Mouse (Mus musculus) C2C12 (cell line): ENCODE measurements around the gene Msh6. TPM values are rescaled to one million over a fixed set of nuclear protein-coding genes. Genes with fewer than 3 reads are reported as not detected.

Experiments used
- H3K27me3 ChIP-seq: one replicate; pipeline ENCODE4 v1.6.1; 2011; ENCODE audit not compliant: control insufficient read depth, insufficient read depth, insufficient read length
- H3K36me3 ChIP-seq: one replicate; pipeline ENCODE4 v1.6.1; 2011; ENCODE audit not compliant: control insufficient read depth, insufficient read depth
- H3K4me3 ChIP-seq: one replicate; pipeline ENCODE4 v1.5.1; 2011; ENCODE audit warnings: mild to moderate bottlenecking, control low read depth; ENCODE audit not compliant: poor library complexity, insufficient read depth, severe bottlenecking
- H3K79me2 ChIP-seq: one replicate; pipeline ENCODE4 v1.6.1; 2011; ENCODE audit not compliant: control insufficient read depth, insufficient read depth
- H3K79me3 ChIP-seq: one replicate; pipeline ENCODE4 v1.6.1; 2011; ENCODE audit warnings: low read depth, control low read depth
- H3ac ChIP-seq: one replicate; pipeline ENCODE3; 2011; ENCODE audit warnings: low read depth; ENCODE audit not compliant: control insufficient read depth, insufficient read length
- CEBPB ChIP-seq: IDR thresholded peaks from one replicate; pipeline ENCODE4 v1.6.1; 2011; ENCODE audit warnings: low read depth, mild to moderate bottlenecking, control low read depth, moderate library complexity
- CTCF ChIP-seq: IDR thresholded peaks from one replicate; pipeline ENCODE4 v1.5.1; 2011; ENCODE audit not compliant: control insufficient read depth, insufficient read depth, insufficient read length
- FOSL1 ChIP-seq: IDR thresholded peaks from one replicate; pipeline ENCODE4 v1.8.0; 2011; ENCODE audit warnings: mild to moderate bottlenecking, low read length; ENCODE audit not compliant: poor library complexity, insufficient read depth, severe bottlenecking
- MAX ChIP-seq: IDR thresholded peaks from one replicate; pipeline ENCODE4 v1.6.1; 2011; ENCODE audit warnings: mild to moderate bottlenecking, control low read depth
- MYOD1 ChIP-seq: IDR thresholded peaks from one replicate; pipeline ENCODE4 v1.6.1; 2011; ENCODE audit warnings: low read depth; ENCODE audit not compliant: control insufficient read depth, insufficient read length
- MYOG ChIP-seq: IDR thresholded peaks from one replicate; pipeline ENCODE4 v1.6.1; 2011; ENCODE audit not compliant: control insufficient read depth, insufficient read length; ENCODE audit errors: extremely low read depth
- USF1 ChIP-seq: IDR thresholded peaks from one replicate; pipeline ENCODE4 v1.6.1; 2011; ENCODE audit warnings: low read depth, mild to moderate bottlenecking, control low read depth, moderate library complexity
- polyA plus RNA-seq: library from polyadenylated mRNA; unstranded; fragments of >200 nt; fragmentation: generic; extraction: Trizol; gene quantifications from one replicate; pipeline ENCODE4 v1.2.1, GENCODE M21; 2012; ENCODE audit warnings: missing spikeins

Gene Msh6
- polyA plus RNA-seq, 1 experiment, result 20.7 TPM

DNA sequence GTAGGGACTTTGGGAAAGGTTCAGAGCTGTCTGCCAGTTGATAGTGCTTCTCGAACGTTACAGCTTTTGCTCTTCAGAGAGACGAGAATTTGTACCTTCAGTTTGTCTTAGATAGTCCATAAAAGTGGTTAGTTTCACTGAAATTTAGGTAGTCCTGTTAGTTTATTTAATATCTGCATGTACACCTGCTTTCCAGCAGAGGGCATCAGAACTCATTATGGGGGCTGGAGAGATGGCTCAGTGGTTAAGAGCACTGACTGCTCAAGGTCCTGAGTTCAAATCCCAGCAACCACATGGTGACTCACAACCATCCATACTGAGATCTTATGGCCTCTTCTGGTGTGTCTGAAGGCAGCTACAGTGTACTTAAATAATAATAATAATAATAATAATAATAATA, 7.2 kb downstream of the Msh6 start:
- Histone ChIP-seq H3K36me3 (peaks cover 86% of the 10 kb centered on the region), H3K27me3 (no peaks in the 10 kb centered on the region)
- TF ChIP-seq USF1, result no peak
- no peak for TF ChIP-seq MAX
- TF ChIP-seq MYOD1, result no peak
- TF ChIP-seq CEBPB, result no peak
- no peak for TF ChIP-seq MYOG
- no peak for TF ChIP-seq CTCF
- TF ChIP-seq FOSL1, result no peak

DNA sequence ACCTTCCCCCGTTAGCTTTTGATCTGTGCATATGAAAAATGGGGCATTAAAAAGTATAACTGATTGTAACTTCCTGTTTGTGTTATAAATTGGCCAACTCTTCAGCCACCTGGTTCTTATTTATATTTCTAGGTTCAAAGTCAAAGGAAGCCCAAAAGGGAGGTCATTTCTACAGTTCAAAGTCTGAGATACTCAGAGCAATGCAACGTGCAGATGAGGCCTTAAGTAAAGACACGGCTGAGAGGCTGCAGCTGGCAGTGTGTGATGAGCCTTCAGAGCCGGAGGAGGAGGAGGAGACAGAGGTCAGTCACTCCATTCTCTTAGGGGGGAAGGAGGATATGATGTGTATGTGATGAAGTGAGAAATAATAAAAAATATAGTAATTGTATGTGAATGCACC, 8.5 kb downstream of the Msh6 start:
- H3K79me2 ChIP-seq, result peaks cover 69% of the 10 kb centered on the region
- no peak overlapping the region for H3ac ChIP-seq
- H3K79me3 ChIP-seq, result peaks cover 24% of the 10 kb centered on the region
- H3K4me3 ChIP-seq, result no peak overlapping the region
- no peaks in the 10 kb centered on the region for H3K27me3 ChIP-seq
- peaks cover 87% of the 10 kb centered on the region for H3K36me3 ChIP-seq
- TF ChIP-seq FOSL1 (no peak), MYOG (no peak), CTCF (no peak), CEBPB (no peak), MYOD1 (no peak), MAX (no peak), USF1 (no peak)

More for the DNA sequence above, 7.2 kb downstream of the Msh6 start:
- H3K79me3 ChIP-seq, result peaks cover 30% of the 10 kb centered on the region
- peaks cover 69% of the 10 kb centered on the region for H3K79me2 ChIP-seq
- no peak overlapping the region for H3ac ChIP-seq
- H3K4me3 ChIP-seq, result no peak overlapping the region

DNA sequence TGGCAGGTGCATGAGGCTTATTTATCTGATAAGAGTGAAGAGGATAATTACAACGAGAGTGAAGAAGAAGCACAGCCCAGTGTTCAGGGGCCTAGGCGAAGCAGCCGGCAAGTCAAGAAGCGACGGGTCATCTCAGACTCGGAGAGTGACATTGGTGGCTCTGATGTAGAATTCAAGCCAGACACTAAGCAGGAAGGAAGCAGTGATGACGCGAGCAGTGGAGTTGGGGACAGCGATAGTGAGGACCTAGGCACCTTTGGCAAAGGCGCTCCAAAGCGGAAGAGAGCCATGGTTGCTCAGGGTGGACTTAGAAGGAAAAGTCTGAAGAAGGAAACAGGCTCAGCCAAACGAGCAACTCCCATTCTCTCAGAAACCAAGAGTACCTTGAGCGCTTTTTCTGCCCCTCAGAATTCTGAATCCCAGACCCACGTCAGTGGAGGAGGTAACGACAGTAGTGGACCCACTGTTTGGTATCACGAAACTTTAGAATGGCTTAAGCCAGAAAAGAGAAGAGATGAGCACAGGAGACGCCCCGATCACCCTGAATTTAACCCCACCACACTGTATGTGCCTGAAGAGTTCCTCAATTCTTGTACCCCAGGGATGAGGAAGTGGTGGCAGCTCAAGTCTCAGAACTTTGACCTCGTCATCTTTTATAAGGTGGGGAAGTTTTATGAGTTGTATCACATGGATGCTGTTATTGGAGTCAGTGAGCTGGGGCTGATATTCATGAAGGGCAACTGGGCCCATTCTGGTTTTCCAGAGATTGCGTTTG, 9.8 kb downstream of the Msh6 start:
- Histone ChIP-seq H3K79me2 (peaks cover 68% of the 10 kb centered on the region), H3K36me3 (peaks cover 94% of the 10 kb centered on the region), H3ac (no peak overlapping the region), H3K79me3 (peaks cover 22% of the 10 kb centered on the region), H3K4me3 (no peak overlapping the region), H3K27me3 (no peaks in the 10 kb centered on the region)
- TF ChIP-seq CEBPB (no peak), CTCF (no peak), USF1 (no peak), MYOD1 (no peak), MYOG (no peak), FOSL1 (no peak), MAX (no peak)

DNA sequence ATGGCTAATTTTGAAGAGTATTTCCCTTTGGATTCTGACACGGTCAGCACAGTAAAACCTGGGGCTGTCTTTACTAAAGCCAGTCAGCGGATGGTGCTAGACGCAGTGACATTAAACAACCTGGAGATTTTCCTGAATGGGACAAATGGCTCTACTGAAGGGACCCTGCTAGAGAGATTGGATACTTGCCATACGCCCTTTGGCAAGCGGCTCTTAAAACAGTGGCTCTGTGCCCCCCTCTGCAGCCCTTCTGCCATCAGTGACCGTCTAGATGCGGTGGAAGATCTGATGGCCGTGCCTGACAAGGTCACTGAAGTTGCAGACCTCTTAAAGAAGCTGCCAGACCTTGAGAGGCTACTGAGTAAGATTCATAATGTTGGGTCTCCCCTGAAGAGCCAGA, 11.1 kb downstream of the Msh6 start:
- peaks cover 98% of the 10 kb centered on the region for H3K36me3 ChIP-seq
- H3K4me3 ChIP-seq, result no peak overlapping the region
- TF ChIP-seq MAX (no peak), FOSL1 (no peak), USF1 (no peak), CTCF (no peak), MYOD1 (no peak), MYOG (no peak), CEBPB (no peak)

DNA sequence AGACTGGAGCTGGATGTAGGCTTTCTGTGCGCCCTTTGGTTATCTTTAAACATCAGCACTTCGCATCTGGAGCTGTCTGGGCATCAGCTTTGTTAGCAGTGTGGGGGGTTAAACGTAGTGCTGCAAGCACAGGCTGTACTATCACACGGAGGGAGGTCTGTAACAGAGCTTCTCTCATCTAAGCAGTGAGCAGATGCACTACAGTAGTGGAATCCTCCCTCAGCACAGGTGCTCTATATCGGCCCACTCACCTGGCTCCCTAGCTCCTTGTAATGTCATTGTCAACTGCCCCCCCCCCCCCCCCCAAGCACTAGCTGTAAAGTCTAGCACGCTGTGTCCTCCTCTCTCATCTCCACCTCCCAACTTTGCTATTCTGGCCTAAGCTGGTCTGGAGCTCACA, 12.6 kb downstream of the Msh6 start:
- TF ChIP-seq USF1 (no peak), MYOD1 (no peak), MYOG (no peak), FOSL1 (no peak), CEBPB (no peak), MAX (no peak), CTCF (no peak)

More for the DNA sequence above, 11.1 kb downstream of the Msh6 start:
- peaks cover 13% of the 10 kb centered on the region for H3K79me3 ChIP-seq
- peaks cover 60% of the 10 kb centered on the region for H3K79me2 ChIP-seq
- H3K27me3 ChIP-seq, result no peaks in the 10 kb centered on the region
- no peak overlapping the region for H3ac ChIP-seq

More for the DNA sequence above, 12.6 kb downstream of the Msh6 start:
- H3K36me3 ChIP-seq, result peaks cover 99% of the 10 kb centered on the region
- H3K79me2 ChIP-seq, result peaks cover 44% of the 10 kb centered on the region
- no peak overlapping the region for H3ac ChIP-seq
- no peak overlapping the region for H3K4me3 ChIP-seq
- no peaks in the 10 kb centered on the region for H3K27me3 ChIP-seq
- peaks cover 11% of the 10 kb centered on the region for H3K79me3 ChIP-seq
